Comparison of ENCODE assay signal across 15 mouse cellular contexts in the genomic region with DNA sequence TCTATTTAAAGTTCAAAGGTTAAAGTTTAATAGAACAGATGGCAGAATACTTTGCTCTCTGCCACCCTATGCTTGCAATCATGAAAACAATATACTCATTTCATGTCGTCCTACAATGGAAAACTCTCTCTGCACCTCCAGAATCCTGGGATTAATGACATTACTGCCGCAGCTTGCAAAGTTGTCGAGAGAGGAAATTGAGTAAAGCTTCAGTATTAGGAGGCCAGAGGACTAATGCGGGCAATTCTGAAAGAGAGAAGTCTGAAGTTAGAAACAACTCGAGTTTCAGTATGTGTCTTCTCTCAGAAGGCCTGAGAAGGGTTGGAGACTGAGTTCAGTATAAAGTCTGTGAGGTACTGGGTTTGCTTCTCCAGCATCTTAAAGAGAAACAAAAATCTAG.
"Had no signal": no experiment of that assay in that cellular context is flagged by ENCODE, and none has a peak within 500 bp of the region (broad histone marks: within the 10 kb centered on the region; RNA-seq: fewer than 3 reads in every experiment).

No protein-coding gene starts in this region.

- H3K4me3 ChIP-seq: limb, embryonic 12.5 days; liver, embryonic 13.5 days; midbrain, embryonic 10.5 days; myocyte; neural tube, embryonic 15.5 days had no signal

- DNase-seq: kidney, adult 2 months; kidney, postnatal 25 days; layer of hippocampus, adult 9-11 months; liver, embryonic 13.5 days; lung, adult 2 months; lung, postnatal 36 days; midbrain, embryonic 14.5 days; right cerebral cortex, adult 18-20 months; spleen, adult 18-20 months; thymus, adult 18-20 months; thymus, postnatal 14 days had no signal

- H3K27ac ChIP-seq: limb, embryonic 12.5 days; liver, embryonic 13.5 days; midbrain, embryonic 10.5 days; neural tube, embryonic 15.5 days had no signal

- H3K36me3 ChIP-seq: limb, embryonic 12.5 days; liver, embryonic 13.5 days; midbrain, embryonic 10.5 days; neural tube, embryonic 15.5 days had no signal

- H3K9ac ChIP-seq: limb, embryonic 12.5 days; liver, embryonic 13.5 days; neural tube, embryonic 15.5 days had no signal

- H3K27me3 ChIP-seq: limb, embryonic 12.5 days; liver, embryonic 13.5 days; neural tube, embryonic 15.5 days had no signal
